Mouse (Mus musculus) embryonic facial prominence, embryonic 10.5 days (tissue): ENCODE measurements around the gene Cfl1. TPM values are rescaled to one million over a fixed set of nuclear protein-coding genes. Genes with fewer than 3 reads are reported as not detected.
A peak's percentile ranks its signal among the peaks of the same experiment; 100 is the strongest.

ENCODE experiments used
- DNase-seq: peaks from one replicate; pipeline ENCODE4 v3.0.0-alpha.2; 2017; ENCODE audit warnings: low spot score
- H3K27ac ChIP-seq: fragments of 300-500 bp; sonication (generic); replicated peaks from 2 replicates; pipeline ENCODE4 v1.5.1; 2016; ENCODE audit warnings: mild to moderate bottlenecking
- H3K27me3 ChIP-seq: fragments of 300-500 bp; sonication (generic); replicated peaks from 2 replicates; pipeline ENCODE4 v1.6.1; 2016; ENCODE audit warnings: low read depth, mild to moderate bottlenecking; ENCODE audit not compliant: poor library complexity, severe bottlenecking
- H3K36me3 ChIP-seq: fragments of 300-500 bp; sonication (generic); replicated peaks from 2 replicates; pipeline ENCODE4 v1.6.1; 2016; ENCODE audit warnings: mild to moderate bottlenecking, moderate library complexity
- H3K4me1 ChIP-seq: fragments of 300-500 bp; sonication (generic); 2 replicates; pipeline ENCODE4 v1.6.1; 2016
- H3K4me3 ChIP-seq: fragments of 300-500 bp; sonication (generic); 2 replicates; pipeline ENCODE4 v1.5.1; 2016; ENCODE audit warnings: mild to moderate bottlenecking, moderate library complexity
- H3K9me3 ChIP-seq: fragments of 300-500 bp; sonication (generic); 2 replicates; pipeline ENCODE4 v1.6.1; 2016; ENCODE audit warnings: mild to moderate bottlenecking
- WGBS: fragments of 180-500 bp; shearing (Covaris S2); methylation state at CpG from one replicate; pipeline ENCODE4 v1.1.7; 2016; 5-methylcytosine and 5-hydroxymethylcytosine counted together
- polyA plus RNA-seq: library from polyadenylated mRNA; unstranded; fragments of >200 nt; fragmentation: Nextera tagmentation; extraction: Ambion mirVana; gene quantifications from 2 replicates; pipeline ENCODE4 v1.2.1, GENCODE M21; 2016

Gene Cfl1
- polyA plus RNA-seq, 1 experiment from 2014 or later, result 3,028 TPM

DNA sequence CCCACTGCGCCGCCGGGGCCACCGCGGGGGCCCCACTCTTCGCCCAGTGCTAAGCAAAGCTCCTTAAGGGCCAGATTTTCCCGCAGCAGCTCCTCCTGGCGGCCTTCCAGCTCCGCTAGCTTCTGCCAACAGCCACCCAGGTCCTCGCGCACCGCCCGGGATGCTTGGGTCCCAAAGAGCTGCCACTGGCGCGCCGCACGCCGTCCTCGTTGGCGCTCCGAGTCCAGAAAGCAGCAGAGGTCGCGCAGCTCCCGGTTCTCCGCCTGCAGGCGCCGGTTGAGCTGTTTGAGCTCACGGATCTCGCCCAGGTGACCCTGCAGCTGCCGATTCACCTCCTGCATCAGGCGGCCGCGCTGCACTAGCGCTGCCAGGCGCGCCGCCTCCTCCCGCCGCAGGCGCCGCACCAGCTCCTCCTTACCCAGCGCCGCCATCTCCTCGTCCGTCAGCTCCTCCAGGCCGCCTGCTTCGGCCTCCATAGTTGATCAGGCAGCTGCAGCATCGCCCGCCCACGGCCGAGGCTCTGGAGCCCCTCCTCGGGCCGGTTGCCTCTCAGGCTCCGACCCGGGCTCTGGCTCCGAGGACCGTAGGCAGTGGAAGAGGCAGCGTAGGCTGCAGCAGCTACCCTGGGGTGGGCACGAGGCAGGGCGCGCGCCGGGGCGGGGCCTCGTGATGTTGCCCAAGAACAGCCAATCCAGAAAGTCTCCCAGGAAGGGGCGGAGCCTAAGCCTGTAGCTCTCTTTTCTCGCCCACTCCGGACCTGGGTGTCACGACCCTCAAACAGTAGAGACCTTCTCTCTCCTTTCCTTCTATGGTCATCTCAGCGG lies 33.1 kb upstream of the Cfl1 start:
- Histone ChIP-seq H3K36me3 (peaks cover 23% of the 10 kb centered on the region), H3K27ac (peak overlapping the region; percentile 88), H3K4me3 (peak overlapping the region; percentile 85), H3K4me1 (peaks cover 52% of the 10 kb centered on the region), H3K9me3 (no peaks in the 10 kb centered on the region), H3K27me3 (peaks cover 18% of the 10 kb centered on the region)
- WGBS, result under 1% methylated on average over 70 of the region's 70 CpGs
- peak; percentile 96 for DNase-seq

DNA sequence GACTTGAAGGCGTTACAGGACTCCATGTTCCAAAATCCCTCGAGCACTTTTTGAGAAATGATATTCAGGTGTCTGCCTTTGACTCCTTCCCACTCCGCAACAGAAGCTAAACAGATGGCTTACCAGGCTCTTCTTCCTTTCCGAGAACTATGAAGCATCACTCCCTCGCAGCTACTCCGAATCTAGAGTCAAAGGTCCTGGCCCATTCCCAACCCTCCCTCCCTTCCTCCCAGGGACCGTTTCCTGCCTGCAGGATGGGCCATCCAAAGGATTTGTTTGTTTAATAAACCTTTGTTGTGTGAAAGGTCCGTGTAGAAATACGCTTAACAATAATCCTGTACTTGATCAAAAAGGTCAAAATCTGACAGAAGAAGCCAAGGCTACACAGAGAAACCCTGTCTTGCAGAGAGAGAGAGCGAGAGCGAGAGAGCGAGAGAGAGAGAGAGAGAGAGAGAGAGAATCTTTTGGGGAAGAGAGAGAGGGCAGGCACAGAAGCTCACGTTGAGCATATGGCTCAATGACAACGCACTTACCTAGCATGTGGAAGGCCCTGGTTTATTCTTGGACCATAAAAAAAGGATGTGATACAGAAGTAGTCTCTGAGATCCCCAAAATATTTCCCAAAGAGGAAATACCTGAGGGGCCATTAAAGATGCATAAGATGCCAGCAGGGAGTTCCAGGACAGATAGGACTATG lies 32.4 kb upstream of the Cfl1 start, which contains the start of gene Ccdc85b:
TSS of gene Ccdc85b (minus strand) at position 149 of the 697 bp plus-strand sequence.
- no peaks in the 10 kb centered on the region for H3K9me3 ChIP-seq
- 16% methylated on average over 14 of the region's 14 CpGs for WGBS
- H3K27me3 ChIP-seq, result peaks cover 18% of the 10 kb centered on the region
- H3K4me1 ChIP-seq, result peaks cover 52% of the 10 kb centered on the region
- peak within 1 kb of the TSS; percentile 85 for H3K4me3 ChIP-seq
- peak within 1 kb of the TSS; percentile 88 for H3K27ac ChIP-seq
- no peak for DNase-seq
- peaks cover 29% of the 10 kb centered on the region for H3K36me3 ChIP-seq

- 69% methylated on average over 7 of the region's 7 CpGs for WGBS
- H3K36me3 ChIP-seq, result peaks cover 35% of the 10 kb centered on the region
- peak overlapping the region; percentile 29; the same call in 1 of the 2 replicates for H3K4me3 ChIP-seq
- no peak for DNase-seq
- H3K9me3 ChIP-seq, result no peaks in the 10 kb centered on the region
- no peak overlapping the region for H3K27ac ChIP-seq
- H3K27me3 ChIP-seq, result peaks cover 18% of the 10 kb centered on the region
- H3K4me1 ChIP-seq, result peaks cover 57% of the 10 kb centered on the region
These were observed 31.2 kb upstream of the Cfl1 start for GRCm38 (mm10) chr19:5459019-5459418.

DNA sequence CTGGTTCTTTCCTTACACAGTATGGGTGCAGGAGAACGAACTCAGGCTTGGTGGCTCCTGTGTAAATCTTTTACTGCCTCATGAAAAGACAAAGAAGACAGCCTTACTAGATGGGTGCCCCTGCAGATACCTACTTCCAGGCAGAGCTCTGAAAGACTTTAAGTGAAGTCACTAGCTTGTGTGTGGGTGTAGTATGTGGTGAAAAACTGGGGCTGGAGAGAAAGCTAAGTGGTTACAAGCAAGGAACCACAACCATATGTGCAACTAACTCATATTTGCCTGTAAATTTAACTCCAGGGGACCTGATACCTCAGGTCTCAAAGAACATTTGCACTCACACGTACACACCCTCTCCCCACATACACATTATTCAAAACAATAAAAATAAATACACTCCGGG lies 30.4 kb upstream of the Cfl1 start:
- peak overlapping the region; percentile 86 for H3K27ac ChIP-seq
- H3K4me1 ChIP-seq, result peaks cover 57% of the 10 kb centered on the region
- peak overlapping the region; percentile 83 for H3K4me3 ChIP-seq
- H3K27me3 ChIP-seq, result peaks cover 18% of the 10 kb centered on the region
- H3K36me3 ChIP-seq, result peaks cover 35% of the 10 kb centered on the region
- 28% methylated on average over 3 of the region's 3 CpGs for WGBS
- no peaks in the 10 kb centered on the region for H3K9me3 ChIP-seq
- DNase-seq, result no peak

GRCm38 (mm10) chr19:5460465-5460911 lies 29.8 kb upstream of the Cfl1 start, which contains the start of gene Fibp:
TSS of gene Fibp (plus strand) at chr19:5460615.
- Histone ChIP-seq H3K9me3 (no peaks in the 10 kb centered on the region), H3K27ac (peak within 1 kb of the TSS; percentile 86), H3K27me3 (peaks cover 18% of the 10 kb centered on the region), H3K4me3 (peak within 1 kb of the TSS; percentile 83), H3K36me3 (peaks cover 35% of the 10 kb centered on the region), H3K4me1 (peaks cover 51% of the 10 kb centered on the region)
- DNase-seq, result peak; percentile 93
- WGBS, result under 1% methylated on average over 32 of the region's 32 CpGs

GRCm38 (mm10) chr19:5461411-5461810 lies 28.8 kb upstream of the Cfl1 start:
- peaks cover 42% of the 10 kb centered on the region for H3K36me3 ChIP-seq
- WGBS, result 89% methylated on average over 6 of the region's 6 CpGs
- no peaks in the 10 kb centered on the region for H3K9me3 ChIP-seq
- 0 out of 2 replicates have a peak overlapping the region, but pooled peaks have one; percentile 86 for H3K27ac ChIP-seq
- peak overlapping the region; percentile 83 for H3K4me3 ChIP-seq
- DNase-seq, result no peak
- peaks cover 42% of the 10 kb centered on the region for H3K4me1 ChIP-seq
- H3K27me3 ChIP-seq, result peaks cover 18% of the 10 kb centered on the region

DNA sequence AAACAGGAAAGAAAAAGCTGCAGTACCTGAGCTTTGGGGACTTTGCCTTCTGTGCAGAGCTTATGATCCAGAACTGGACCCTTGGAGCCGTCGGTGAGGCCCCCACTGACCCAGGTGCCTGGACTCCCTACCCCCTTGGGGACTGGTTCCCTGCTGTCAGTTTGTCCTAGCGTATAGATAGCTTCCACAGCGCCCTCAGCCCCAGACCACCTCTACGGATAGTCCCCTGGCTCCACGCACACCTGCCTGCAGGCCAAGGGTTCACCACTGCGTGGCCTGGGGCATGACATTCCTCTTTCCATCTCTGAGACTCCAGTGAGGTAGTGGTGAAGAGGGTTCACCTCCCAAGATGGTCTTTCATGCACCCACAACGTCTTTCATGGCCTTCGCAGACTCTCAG lies 27.0 kb upstream of the Cfl1 start:
- Histone ChIP-seq H3K4me3 (peak overlapping the region; percentile 24; the same call in 1 of the 2 replicates), H3K27ac (no peak overlapping the region), H3K36me3 (peaks cover 61% of the 10 kb centered on the region), H3K9me3 (no peaks in the 10 kb centered on the region), H3K4me1 (peaks cover 25% of the 10 kb centered on the region), H3K27me3 (peaks cover 15% of the 10 kb centered on the region)
- 90% methylated on average over 9 of the region's 9 CpGs for WGBS
- no peak for DNase-seq

DNA sequence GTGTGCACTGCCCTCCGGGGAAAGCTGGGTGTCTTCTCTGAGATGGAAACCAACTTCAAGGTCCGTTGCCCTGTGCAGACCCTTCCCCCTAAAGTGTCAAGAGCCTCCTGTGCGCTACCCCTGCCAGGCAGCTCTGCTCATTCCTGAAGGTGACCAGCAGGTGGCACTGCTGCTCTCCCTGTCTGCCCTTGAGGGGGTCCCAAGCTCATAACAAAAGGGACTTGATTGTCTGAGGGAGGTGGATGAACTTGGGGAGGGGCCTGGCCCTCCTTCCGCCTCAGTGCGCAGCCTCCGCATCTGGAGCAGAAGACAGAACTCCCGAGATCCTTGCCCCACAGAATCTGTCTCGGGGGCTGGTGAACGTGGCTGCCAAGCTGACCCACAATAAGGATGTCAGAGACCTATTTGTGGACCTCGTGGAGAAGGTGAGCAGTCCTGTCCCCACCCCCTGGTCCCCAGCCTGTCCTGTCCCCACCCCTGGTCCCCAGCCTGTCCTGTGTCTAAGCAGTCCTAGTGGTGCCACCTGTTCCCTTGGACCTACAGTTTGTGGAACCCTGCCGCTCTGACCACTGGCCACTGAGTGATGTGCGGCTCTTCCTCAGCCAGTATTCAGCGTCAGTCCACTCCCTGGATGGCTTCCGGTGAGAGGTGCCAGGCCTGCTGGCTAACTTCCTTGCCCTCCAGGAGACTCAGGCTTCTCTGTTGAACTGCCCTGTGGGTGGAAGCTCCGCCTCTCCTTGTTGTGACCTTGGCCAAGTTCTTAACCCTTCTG lies 26.3 kb upstream of the Cfl1 start:
- Histone ChIP-seq H3K27me3 (peaks cover 7% of the 10 kb centered on the region), H3K4me3 (peak overlapping the region; percentile 45), H3K36me3 (peaks cover 67% of the 10 kb centered on the region), H3K27ac (peak overlapping the region; percentile 84), H3K4me1 (peaks cover 25% of the 10 kb centered on the region), H3K9me3 (no peaks in the 10 kb centered on the region)
- WGBS, result 57% methylated on average over 15 of the region's 15 CpGs
- peak; percentile 85 for DNase-seq

DNA sequence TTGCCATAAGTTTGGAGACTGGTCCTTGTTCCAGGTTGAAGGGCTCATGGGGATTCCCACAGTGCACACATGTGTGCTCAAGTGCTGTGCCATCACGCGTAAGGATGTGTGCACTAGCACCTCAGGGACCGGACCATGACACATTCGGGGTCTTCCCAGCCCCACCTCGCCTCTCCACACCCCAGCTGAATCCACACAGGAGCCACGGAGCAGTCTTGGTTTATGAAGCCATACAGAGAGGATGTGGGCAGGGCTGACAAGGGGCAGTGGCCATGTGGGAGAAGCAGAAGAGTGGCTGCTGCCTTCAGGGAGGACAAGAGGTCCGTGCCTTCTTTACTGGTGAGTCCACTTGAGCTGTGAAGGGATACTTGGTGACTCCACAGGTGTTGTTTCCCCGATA lies 25.2 kb upstream of the Cfl1 start:
- WGBS, result 96% methylated on average over 8 of the region's 8 CpGs
- Histone ChIP-seq H3K27me3 (no peaks in the 10 kb centered on the region), H3K36me3 (peaks cover 67% of the 10 kb centered on the region), H3K9me3 (no peaks in the 10 kb centered on the region), H3K4me3 (no peak overlapping the region), H3K4me1 (peaks cover 21% of the 10 kb centered on the region), H3K27ac (no peak overlapping the region)
- no peak for DNase-seq

DNA sequence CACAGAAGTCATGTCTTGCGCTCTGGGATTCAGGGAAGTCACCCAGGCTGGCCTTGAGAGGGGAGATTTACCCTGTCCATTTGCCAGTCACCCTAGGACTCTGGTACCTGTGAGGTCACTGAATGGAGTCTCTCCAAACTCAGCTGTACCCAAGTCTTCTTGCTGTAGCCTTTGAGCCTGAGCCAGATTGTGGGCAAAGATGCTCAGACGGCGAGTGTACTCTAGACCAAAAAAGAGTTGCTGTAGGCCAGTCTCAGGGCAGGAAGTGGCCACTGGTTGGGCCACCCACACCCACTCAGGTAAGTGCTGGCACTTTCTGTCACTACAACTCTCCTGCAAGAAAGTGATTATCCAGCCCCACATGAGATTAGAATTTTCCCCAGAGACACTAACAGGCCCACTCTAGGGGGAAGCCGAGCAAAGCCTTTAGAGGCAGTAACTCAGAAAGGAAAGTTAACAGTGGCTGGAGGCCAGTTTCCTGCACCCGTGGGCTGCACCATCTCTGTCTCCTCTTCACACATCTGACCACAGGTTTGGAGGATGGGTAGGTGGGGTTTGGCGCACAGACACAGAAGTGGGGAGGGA lies 23.2 kb upstream of the Cfl1 start:
- H3K4me1 ChIP-seq, result peaks cover 10% of the 10 kb centered on the region
- DNase-seq, result no peak
- no peaks in the 10 kb centered on the region for H3K9me3 ChIP-seq
- H3K36me3 ChIP-seq, result peaks cover 67% of the 10 kb centered on the region
- WGBS, result 92% methylated on average over 6 of the region's 6 CpGs
- H3K4me3 ChIP-seq, result no peak overlapping the region
- H3K27ac ChIP-seq, result no peak overlapping the region
- no peaks in the 10 kb centered on the region for H3K27me3 ChIP-seq

DNA sequence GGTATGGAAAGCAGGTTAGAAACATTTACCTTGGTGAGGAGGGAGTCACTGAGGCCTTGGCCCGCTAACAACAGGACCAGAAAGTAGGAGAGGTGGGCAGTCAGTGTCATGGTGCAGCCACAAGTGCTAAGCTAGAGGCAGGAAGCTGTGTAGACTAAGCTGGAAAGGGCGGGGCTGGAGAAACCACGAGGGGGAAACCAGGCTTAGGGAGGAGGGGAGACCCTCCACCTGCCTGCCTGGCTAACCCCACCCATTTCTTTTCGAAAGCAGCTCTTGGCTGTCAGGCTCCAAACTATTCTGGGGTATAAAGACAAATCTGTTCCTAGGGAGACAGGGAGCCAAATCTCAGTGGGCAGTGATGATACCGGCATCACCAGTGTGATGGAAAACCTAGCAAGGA lies 21.9 kb upstream of the Cfl1 start, which contains the start of gene Ctsw:
TSS of gene Ctsw (minus strand) at position 134 of the 400 bp plus-strand sequence.
- Histone ChIP-seq H3K4me1 (peaks cover 10% of the 10 kb centered on the region), H3K9me3 (no peaks in the 10 kb centered on the region), H3K4me3 (no peak within 1 kb of the TSS), H3K36me3 (peaks cover 55% of the 10 kb centered on the region), H3K27me3 (no peaks in the 10 kb centered on the region), H3K27ac (no peak within 1 kb of the TSS)
- DNase-seq, result no peak
- WGBS, result 56% methylated on average over 5 of the region's 5 CpGs

- DNase-seq, result no peak
- WGBS, result 61% methylated on average over 5 of the region's 5 CpGs
These were observed 18.4 kb upstream of the Cfl1 start for GRCm38 (mm10) chr19:5471846-5472245.

More at GRCm38 (mm10) chr19:5471846-5472245, 18.4 kb upstream of the Cfl1 start:
- peaks cover 29% of the 10 kb centered on the region for H3K36me3 ChIP-seq
- H3K27ac ChIP-seq, result no peak overlapping the region
- H3K27me3 ChIP-seq, result no peaks in the 10 kb centered on the region
- H3K4me3 ChIP-seq, result no peak overlapping the region
- H3K4me1 ChIP-seq, result peaks cover 30% of the 10 kb centered on the region
- no peaks in the 10 kb centered on the region for H3K9me3 ChIP-seq
